Mouse (Mus musculus) lung, postnatal 14 days (tissue): ENCODE results near the gene Tas2r143.

ENCODE experiments used
- DNase-seq: peaks from one replicate; pipeline ENCODE4 v3.0.0; 2021

Gene Tas2r143

GRCm38 (mm10) chr6:42369870-42370269 lies 30.2 kb upstream of the Tas2r143 start:
- DNase-seq: no peak

- DNase-seq: no peak
Measured at GRCm38 (mm10) chr6:42370630-42371363, 29.2 kb upstream of the Tas2r143 start.

GRCm38 (mm10) chr6:42372001-42372400 lies 28.0 kb upstream of the Tas2r143 start:
- DNase-seq: no peak

- DNase-seq: no peak
Measured at GRCm38 (mm10) chr6:42372421-42372815, 27.6 kb upstream of the Tas2r143 start.

- peak; percentile 81 for DNase-seq
Measured at GRCm38 (mm10) chr6:42372816-42373547, 27.1 kb upstream of the Tas2r143 start, which contains the start of gene Epha1. Gene Epha1, minus strand, starts transcription at chr6:42373268.

- DNase-seq: no peak
Measured at GRCm38 (mm10) chr6:42373669-42374430, 26.2 kb upstream of the Tas2r143 start.

GRCm38 (mm10) chr6:42374701-42375100 lies 25.3 kb upstream of the Tas2r143 start:
- DNase-seq: no peak

- DNase-seq: no peak
Measured at GRCm38 (mm10) chr6:42375131-42375530, 24.9 kb upstream of the Tas2r143 start.

- DNase-seq: no peak
Measured at GRCm38 (mm10) chr6:42376016-42376415, 24.0 kb upstream of the Tas2r143 start.

GRCm38 (mm10) chr6:42376504-42377019 lies 23.5 kb upstream of the Tas2r143 start:
- DNase-seq: no peak

GRCm38 (mm10) chr6:42377280-42377679 lies 22.8 kb upstream of the Tas2r143 start:
- DNase-seq: no peak

- no peak for DNase-seq
Measured at GRCm38 (mm10) chr6:42379551-42379950, 20.5 kb upstream of the Tas2r143 start.

GRCm38 (mm10) chr6:42380416-42381144 lies 19.5 kb upstream of the Tas2r143 start:
- no peak for DNase-seq

GRCm38 (mm10) chr6:42381221-42381620 lies 18.8 kb upstream of the Tas2r143 start:
- DNase-seq: no peak

- no peak for DNase-seq
Measured at GRCm38 (mm10) chr6:42381916-42382381, 18.1 kb upstream of the Tas2r143 start.

- DNase-seq: no peak
Measured at GRCm38 (mm10) chr6:42383360-42383759, 16.7 kb upstream of the Tas2r143 start.

GRCm38 (mm10) chr6:42385635-42386034 lies 14.4 kb upstream of the Tas2r143 start:
- no peak for DNase-seq

- DNase-seq: no peak
Measured at GRCm38 (mm10) chr6:42391796-42392330, 8.2 kb upstream of the Tas2r143 start.

- DNase-seq: peak; percentile 94
Measured at GRCm38 (mm10) chr6:42395960-42396809, 3.9 kb upstream of the Tas2r143 start.

- no peak for DNase-seq
Measured at GRCm38 (mm10) chr6:42397041-42397657, 2.9 kb upstream of the Tas2r143 start.

GRCm38 (mm10) chr6:42398285-42398684 lies 1.8 kb upstream of the Tas2r143 start:
- no peak for DNase-seq
